Mouse (Mus musculus) kidney, embryonic 14.5 days (tissue): ENCODE measurements around the gene Eif6. TPM values are rescaled to one million over a fixed set of nuclear protein-coding genes. Genes with fewer than 3 reads are reported as not detected.

Experiments used
- ATAC-seq: fragments of 200-750 bp; cut with Nextera tagmentation; 2 replicates; pipeline ENCODE4 v1.8.0; 2017; ENCODE audit warnings: moderate number of reproducible peaks, mild to moderate bottlenecking, moderate TSS enrichment, moderate library complexity; ENCODE audit not compliant: low FRiP score, low TSS enrichment
- H3K27ac ChIP-seq: fragments of 300-500 bp; sonication (generic); 2 replicates; pipeline ENCODE4 v1.5.1; 2014; ENCODE audit warnings: low read depth, mild to moderate bottlenecking, low read length, moderate library complexity, mixed read lengths
- H3K27me3 ChIP-seq: fragments of 300-500 bp; sonication (generic); 2 replicates; pipeline ENCODE4 v1.6.1; 2014; ENCODE audit warnings: mild to moderate bottlenecking, low read length; ENCODE audit not compliant: control insufficient read depth, insufficient read depth
- H3K36me3 ChIP-seq: fragments of 300-500 bp; sonication (generic); 2 replicates; pipeline ENCODE4 v1.6.1; 2014; ENCODE audit warnings: low read length, mixed read lengths; ENCODE audit not compliant: control insufficient read depth, insufficient read depth
- H3K4me1 ChIP-seq: fragments of 300-500 bp; sonication (generic); 2 replicates; pipeline ENCODE4 v1.6.1; 2014; ENCODE audit warnings: low read length, mixed read lengths; ENCODE audit not compliant: control insufficient read depth, insufficient read depth
- H3K4me2 ChIP-seq: fragments of 300-500 bp; sonication (generic); replicated peaks from 2 replicates; pipeline ENCODE4 v1.6.1; 2014; ENCODE audit warnings: low read depth, mild to moderate bottlenecking, low read length
- H3K4me3 ChIP-seq: fragments of 300-500 bp; sonication (generic); 2 replicates; pipeline ENCODE4 v1.5.1; 2014; ENCODE audit warnings: mild to moderate bottlenecking, low read length
- H3K9ac ChIP-seq: fragments of 300-500 bp; sonication (generic); 2 replicates; pipeline ENCODE4 v1.6.1; 2014; ENCODE audit warnings: low read depth, mild to moderate bottlenecking, low read length, moderate library complexity
- H3K9me3 ChIP-seq: fragments of 300-500 bp; sonication (generic); 2 replicates; pipeline ENCODE4 v1.6.1; 2016; ENCODE audit warnings: low read length; ENCODE audit not compliant: control insufficient read depth
- WGBS: fragments of 180-500 bp; shearing (Covaris S2); extraction: QIAGEN DNeasy Blood & Tissue Kit; methylation state at CpG from one replicate; pipeline ENCODE4 v1.1.7; 2014; 5-methylcytosine and 5-hydroxymethylcytosine counted together
- polyA plus RNA-seq: library from polyadenylated mRNA; unstranded; fragments of >200 nt; fragmentation: Nextera tagmentation; extraction: Ambion mirVana; gene quantifications from 2 replicates; pipeline ENCODE4 v1.2.1, GENCODE M21; 2014

Gene Eif6
- polyA plus RNA-seq = 187 and 202 TPM in 2 replicates

DNA sequence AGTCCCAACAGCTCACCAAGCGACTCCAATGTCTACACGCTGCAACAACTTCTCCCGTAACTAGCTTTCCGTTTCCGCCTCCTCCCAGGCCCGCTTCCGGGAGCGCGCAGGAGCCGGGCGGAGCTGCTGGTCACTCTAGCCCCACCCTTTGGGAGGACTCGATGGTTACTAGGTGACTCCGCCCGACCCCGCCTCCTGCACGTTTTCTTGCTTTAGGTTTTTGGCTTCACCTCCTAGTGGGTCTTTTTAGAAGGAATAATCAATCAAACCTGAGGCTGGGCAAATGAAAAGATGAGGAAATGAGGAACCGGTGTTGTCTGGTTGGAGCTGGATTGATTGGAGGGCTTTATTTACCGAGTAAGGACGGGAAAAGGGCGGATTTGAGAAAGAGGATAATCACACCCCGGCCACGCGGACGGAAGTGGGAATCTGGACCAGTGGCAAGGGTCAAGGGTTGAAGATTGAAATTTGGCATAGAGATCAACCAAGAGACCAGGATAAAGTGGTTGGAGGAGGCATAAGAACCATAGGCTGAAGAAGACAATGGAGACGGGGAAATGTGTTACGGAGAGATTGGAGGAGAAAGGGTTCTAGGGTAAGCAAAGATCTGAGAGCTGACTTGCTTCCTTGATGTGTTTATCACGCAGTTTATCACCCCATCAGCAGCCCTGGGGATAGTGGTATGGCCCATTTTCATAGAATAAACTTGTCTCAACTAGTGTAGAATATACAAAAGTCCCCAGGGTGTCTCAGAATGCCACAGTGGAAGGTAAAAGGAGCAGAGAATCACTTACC lies at the start of gene Eif6:
Gene Eif6, minus strand, starts transcription at position 296 of the 795 bp plus-strand sequence.
- Histone ChIP-seq H3K4me3 (peak within 1 kb of the TSS; percentile 94), H3K9me3 (no peaks in the 10 kb centered on the region), H3K27me3 (no peaks in the 10 kb centered on the region), H3K4me2 (peak within 1 kb of the TSS; percentile 92), H3K9ac (peak within 1 kb of the TSS; percentile 82), H3K36me3 (peaks cover 24% of the 10 kb centered on the region), H3K27ac (peak within 1 kb of the TSS; percentile 87), H3K4me1 (peaks cover 4% of the 10 kb centered on the region; the same call in 1 of the 2 replicates)
- peak; percentile 95 for ATAC-seq
- WGBS = 4% methylated on average over 27 of the region's 27 CpGs

DNA sequence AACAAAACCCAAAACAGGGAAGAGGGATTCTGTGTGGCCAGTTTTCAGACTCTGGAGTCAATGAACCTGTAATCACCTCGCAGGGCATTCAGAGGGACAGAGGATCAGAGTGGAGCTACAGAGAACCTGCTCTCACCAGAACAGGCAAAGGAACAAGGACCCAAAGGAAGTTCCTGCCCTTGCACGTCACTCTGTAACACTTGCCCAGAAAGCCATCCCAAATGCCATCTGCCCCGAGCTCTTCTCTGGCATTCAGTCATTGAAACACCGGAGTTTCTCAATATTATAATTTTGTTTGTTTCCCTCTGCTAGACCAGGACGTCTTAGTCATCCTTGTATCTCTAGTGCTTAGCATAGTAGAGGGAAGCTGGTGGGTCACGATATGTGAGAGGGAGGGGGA lies 46.9 kb upstream of the Eif6 start:
- Histone ChIP-seq H3K27me3 (no peaks in the 10 kb centered on the region), H3K4me2 (no peak overlapping the region), H3K9ac (no peak overlapping the region), H3K9me3 (no peaks in the 10 kb centered on the region), H3K4me1 (no peaks in the 10 kb centered on the region), H3K27ac (no peak overlapping the region), H3K4me3 (no peak overlapping the region), H3K36me3 (peaks cover 11% of the 10 kb centered on the region)
- ATAC-seq = no peak
- WGBS = 73% methylated on average over 6 of the region's 6 CpGs

- H3K36me3 ChIP-seq = peaks cover 12% of the 10 kb centered on the region
- no peak overlapping the region for H3K9ac ChIP-seq
Observed at GRCm38 (mm10) chr2:155872930-155873507, 46.3 kb upstream of the Eif6 start.

GRCm38 (mm10) chr2:155872486-155872885 lies 45.8 kb upstream of the Eif6 start:
- no peaks in the 10 kb centered on the region for H3K27me3 ChIP-seq
- WGBS = 54% methylated on average over 8 of the region's 8 CpGs
- no peaks in the 10 kb centered on the region for H3K4me1 ChIP-seq
- H3K9ac ChIP-seq = no peak overlapping the region
- no peak overlapping the region for H3K27ac ChIP-seq
- H3K4me3 ChIP-seq = no peak overlapping the region
- no peaks in the 10 kb centered on the region for H3K9me3 ChIP-seq
- no peak overlapping the region for H3K4me2 ChIP-seq
- H3K36me3 ChIP-seq = peaks cover 12% of the 10 kb centered on the region
- no peak for ATAC-seq

More at GRCm38 (mm10) chr2:155872930-155873507, 46.3 kb upstream of the Eif6 start:
- Histone ChIP-seq H3K4me1 (no peaks in the 10 kb centered on the region), H3K4me3 (no peak overlapping the region), H3K27ac (no peak overlapping the region), H3K27me3 (no peaks in the 10 kb centered on the region), H3K4me2 (no peak overlapping the region), H3K9me3 (no peaks in the 10 kb centered on the region)
- 38% methylated on average over 10 of the region's 10 CpGs for WGBS
- ATAC-seq = no peak

DNA sequence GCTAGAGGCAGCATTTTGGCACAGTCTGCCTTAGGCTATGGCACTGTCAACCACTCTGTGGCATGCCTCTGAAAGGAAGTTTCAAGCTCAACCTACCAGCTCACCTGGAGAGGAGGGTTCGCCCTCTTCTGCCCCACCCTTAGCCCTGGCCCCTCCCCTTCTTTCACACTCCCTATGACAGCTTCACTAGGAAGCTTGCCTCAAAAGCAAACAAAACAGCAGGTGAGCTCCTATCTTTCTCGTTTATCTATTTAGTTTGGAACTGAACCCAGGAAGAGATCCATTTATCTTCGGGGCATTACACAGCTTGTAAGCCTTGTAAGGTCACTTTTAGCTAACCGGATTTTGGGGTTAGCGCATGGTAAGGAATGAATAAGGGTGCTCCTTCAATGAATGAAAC lies 43.0 kb upstream of the Eif6 start:
- 60% methylated on average over 5 of the region's 5 CpGs for WGBS
- Histone ChIP-seq H3K9ac (no peak overlapping the region), H3K4me1 (no peaks in the 10 kb centered on the region), H3K36me3 (peaks cover 4% of the 10 kb centered on the region; the same call in 1 of the 2 replicates), H3K27me3 (no peaks in the 10 kb centered on the region), H3K4me3 (no peak overlapping the region), H3K9me3 (no peaks in the 10 kb centered on the region), H3K4me2 (no peak overlapping the region), H3K27ac (no peak overlapping the region)
- ATAC-seq = no peak

DNA sequence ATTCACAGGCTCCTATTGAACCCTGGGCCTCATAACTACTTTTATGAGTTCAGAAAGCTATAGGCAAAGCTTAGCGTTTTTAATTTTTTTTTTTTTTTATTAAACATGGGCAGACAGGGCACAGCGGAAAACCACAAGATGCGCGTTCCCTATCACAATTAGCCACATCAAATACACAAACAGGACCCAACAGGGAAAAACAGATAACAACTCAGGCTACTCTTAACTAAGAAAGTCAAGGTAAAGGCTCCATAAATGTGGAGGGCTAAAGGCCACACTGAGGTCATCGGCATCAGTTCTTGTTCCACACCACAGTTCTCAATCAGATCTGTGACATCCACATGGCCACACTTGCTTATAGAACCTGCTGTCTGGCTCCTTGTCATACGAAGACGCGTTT lies 41.6 kb upstream of the Eif6 start:
- 0 out of 2 replicates have a peak, but pooled peaks cover 6% of the 10 kb centered on the region for H3K4me1 ChIP-seq
- no peak for ATAC-seq
- H3K9me3 ChIP-seq = no peaks in the 10 kb centered on the region
- no peak overlapping the region for H3K4me3 ChIP-seq
- no peaks in the 10 kb centered on the region for H3K27me3 ChIP-seq
- no peak overlapping the region for H3K27ac ChIP-seq
- peaks cover 4% of the 10 kb centered on the region; the same call in 1 of the 2 replicates for H3K36me3 ChIP-seq
- WGBS = 98% methylated on average over 8 of the region's 8 CpGs
- no peak overlapping the region for H3K9ac ChIP-seq
- no peak overlapping the region for H3K4me2 ChIP-seq

DNA sequence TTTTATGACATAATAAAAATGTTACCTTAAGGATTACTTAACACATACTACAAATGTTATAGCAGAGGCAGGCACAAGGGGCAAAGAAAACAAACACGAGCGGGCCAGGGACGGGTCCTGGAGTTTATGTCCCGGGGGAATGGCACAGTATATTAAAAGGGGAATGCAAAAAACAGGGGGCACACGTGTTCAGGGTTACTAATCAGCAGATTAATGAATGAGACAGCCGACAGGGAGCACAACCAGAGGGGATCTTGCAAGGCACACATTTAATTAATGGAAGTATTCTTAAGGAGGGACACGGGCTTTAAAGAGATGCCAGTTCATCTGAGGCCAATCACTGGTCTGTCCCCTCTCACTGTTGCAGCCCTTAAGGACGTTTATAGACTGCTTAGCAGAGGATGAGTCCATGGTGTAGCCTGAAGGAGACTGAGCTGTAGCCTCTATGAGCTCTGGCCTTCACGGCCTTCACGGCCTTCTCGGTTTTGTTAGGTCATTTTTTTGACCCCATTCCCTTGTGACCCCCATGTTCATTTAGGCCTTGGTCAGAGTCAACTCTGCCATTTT lies 36.7 kb upstream of the Eif6 start:
- peak overlapping the region; percentile 8; the same call in 1 of the 2 replicates for H3K4me2 ChIP-seq
- H3K27ac ChIP-seq = peak overlapping the region; percentile 30; the same call in 1 of the 2 replicates
- ATAC-seq = peak; percentile 74

GRCm38 (mm10) chr2:155862573-155863300 lies 36.0 kb upstream of the Eif6 start:
- Histone ChIP-seq H3K36me3 (peaks cover 6% of the 10 kb centered on the region; the same call in 1 of the 2 replicates), H3K9ac (0 out of 2 replicates have a peak overlapping the region, but pooled peaks have one; percentile 12), H3K4me1 (peaks cover 17% of the 10 kb centered on the region; the same call in 1 of the 2 replicates), H3K4me2 (peak overlapping the region; percentile 8; the same call in 1 of the 2 replicates), H3K27me3 (no peaks in the 10 kb centered on the region), H3K9me3 (no peaks in the 10 kb centered on the region), H3K27ac (no peak overlapping the region), H3K4me3 (no peak overlapping the region)
- peak; percentile 92 for ATAC-seq
- WGBS = 34% methylated on average over 13 of the region's 13 CpGs

More for the DNA sequence above, 36.7 kb upstream of the Eif6 start:
- no peaks in the 10 kb centered on the region for H3K9me3 ChIP-seq
- H3K36me3 ChIP-seq = peaks cover 6% of the 10 kb centered on the region; the same call in 1 of the 2 replicates
- 21% methylated on average over 11 of the region's 11 CpGs for WGBS
- no peaks in the 10 kb centered on the region for H3K27me3 ChIP-seq
- H3K4me1 ChIP-seq = peaks cover 17% of the 10 kb centered on the region; the same call in 1 of the 2 replicates
- H3K4me3 ChIP-seq = no peak overlapping the region
- no peak overlapping the region for H3K9ac ChIP-seq
